Mouse (Mus musculus): Measurements from ENCODE around the gene Acadm. TPM values are rescaled to one million over a fixed set of nuclear protein-coding genes. Genes with fewer than 3 reads are reported as not detected.

Gene Acadm
- polyA plus RNA-seq (2012; ENCODE audit: low replicate concordance): 2.8 and 5.4 TPM in 2 replicates

GRCm38 (mm10) chr3:153944335-153944990 lies at the start of gene Acadm:
Gene Acadm, minus strand, starts transcription at chr3:153944632.

GRCm38 (mm10) chr3:153973171-153973948 lies 28.9 kb upstream of the Acadm start, which contains the start of gene Slc44a5:
Gene Slc44a5, plus strand, starts transcription at chr3:153973436.

GRCm38 (mm10) chr3:153912546-153913509 lies 31.6 kb downstream of the Acadm start, which contains the start of gene Rabggtb:
Gene Rabggtb, minus strand, starts transcription at chr3:153913009.

GRCm38 (mm10) chr3:153906136-153906871 lies 38.1 kb downstream of the Acadm start, which contains the start of gene Msh4:
Gene Msh4, minus strand, starts transcription at chr3:153906138.

Other genes starting within 250 kb of the Acadm start
- 0.09 and 0.60 TPM in 2 replicates for gene St6galnac3, start 219.5 kb downstream of the Acadm start, polyA plus RNA-seq (2012; ENCODE audit: low replicate concordance)
- 0.65 TPM in 1 of 2 replicates, not detected in the other for gene Asb17, start 100.4 kb downstream of the Acadm start, polyA plus RNA-seq (2012; ENCODE audit: low replicate concordance)
- gene Msh4, start 38.5 kb downstream of the Acadm start, polyA plus RNA-seq (2012; ENCODE audit: low replicate concordance): 0.11 and 0.18 TPM in 2 replicates
- 15.0 and 17.2 TPM in 2 replicates for gene Rabggtb, start 31.6 kb downstream of the Acadm start, polyA plus RNA-seq (2012; ENCODE audit: low replicate concordance)
- gene Slc44a5, start 28.8 kb upstream of the Acadm start, polyA plus RNA-seq (2012; ENCODE audit: low replicate concordance): not detected in 2 replicates

Data from leukemia stem cell, adult 10-12 weeks (primary cell).